Mouse (Mus musculus) yolk sac, embryonic 10.5 days (tissue): Measurements from ENCODE around the gene Zfp42.

ENCODE experiments used
- DNase-seq: peaks from one replicate; pipeline ENCODE4 v3.0.0-alpha.2; 2017; ENCODE audit warnings: low spot score

The Zfp42 gene

DNA sequence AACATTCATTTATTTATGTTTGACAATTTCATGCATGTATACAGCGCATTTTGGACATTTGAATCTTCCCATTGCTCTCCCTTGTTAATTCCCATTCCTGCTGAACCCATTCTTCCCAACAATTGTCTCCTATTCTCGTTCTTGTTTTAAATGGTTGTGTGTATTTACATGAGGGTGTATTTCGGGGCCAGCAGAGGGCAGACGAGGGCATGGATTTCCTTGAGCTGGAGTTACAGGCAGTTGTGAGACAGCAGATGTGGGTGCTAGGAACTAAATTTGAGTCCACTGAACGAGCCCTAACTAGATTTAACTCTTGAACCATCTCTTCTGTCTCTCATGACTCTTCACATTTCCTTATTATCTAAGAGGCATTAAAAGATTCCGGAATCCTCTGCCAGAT is 55.1 kb downstream of the Zfp42 start:
- no peak for DNase-seq

DNA sequence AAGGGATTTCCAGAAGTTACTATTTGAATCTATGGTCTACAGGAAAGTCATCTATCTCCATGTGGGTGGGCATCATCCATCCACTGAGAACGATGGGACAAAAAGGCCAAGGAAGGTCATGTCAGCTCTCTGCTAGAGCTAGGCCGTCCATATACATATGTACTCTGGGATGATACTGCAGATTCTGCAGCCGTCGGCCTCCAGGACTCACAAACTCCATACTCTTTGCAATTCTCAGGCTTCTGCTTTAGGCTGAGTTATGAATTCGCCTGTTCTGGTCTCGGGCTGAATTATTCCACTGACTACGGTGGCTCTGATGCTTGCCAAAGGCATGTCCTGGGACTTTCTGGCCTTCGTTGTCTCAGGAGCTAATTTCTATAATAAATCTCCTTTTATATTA is 58.1 kb downstream of the Zfp42 start:
- DNase-seq, result no peak
